Mouse (Mus musculus) intestine, postnatal 0 days (tissue): Measurements from ENCODE around the gene Qtrt1. TPM values are rescaled to one million over a fixed set of nuclear protein-coding genes. Genes with fewer than 3 reads are reported as not detected.
A peak's percentile ranks its signal among the peaks of the same experiment; 100 is the strongest.

ENCODE experiments used
- ATAC-seq: fragments of 200-750 bp; cut with Nextera tagmentation; 2 replicates; pipeline ENCODE4 v1.8.0; 2017; ENCODE audit warnings: mild to moderate bottlenecking, moderate TSS enrichment, moderate library complexity
- H3K27ac ChIP-seq: fragments of 300-500 bp; sonication (generic); 2 replicates; pipeline ENCODE4 v1.5.1; 2014; ENCODE audit warnings: mild to moderate bottlenecking, low read depth, low read length, moderate library complexity
- H3K27me3 ChIP-seq: fragments of 300-500 bp; sonication (generic); replicated peaks from 2 replicates; pipeline ENCODE4 v1.6.1; 2014; ENCODE audit warnings: low read length, mixed read lengths; ENCODE audit not compliant: control insufficient read depth, insufficient read depth
- H3K36me3 ChIP-seq: fragments of 300-500 bp; sonication (generic); 2 replicates; pipeline ENCODE4 v1.6.1; 2014; ENCODE audit warnings: mild to moderate bottlenecking, moderate library complexity; ENCODE audit not compliant: control insufficient read depth, insufficient read depth
- H3K4me1 ChIP-seq: fragments of 300-500 bp; sonication (generic); replicated peaks from 2 replicates; pipeline ENCODE4 v1.6.1; 2014; ENCODE audit warnings: antibody characterized with exemption, low read length, mixed read lengths; ENCODE audit not compliant: control insufficient read depth, insufficient read depth
- H3K4me2 ChIP-seq: fragments of 300-500 bp; sonication (generic); replicated peaks from 2 replicates; pipeline ENCODE4 v1.6.1; 2014; ENCODE audit warnings: low read depth, mild to moderate bottlenecking, moderate library complexity
- H3K4me3 ChIP-seq: fragments of 300-500 bp; sonication (generic); 2 replicates; pipeline ENCODE4 v1.5.1; 2014; ENCODE audit warnings: low read depth, low read length
- H3K9ac ChIP-seq: fragments of 300-500 bp; sonication (generic); 2 replicates; pipeline ENCODE4 v1.6.1; 2014; ENCODE audit warnings: mild to moderate bottlenecking, low read depth, low read length
- H3K9me3 ChIP-seq: fragments of 300-500 bp; sonication (generic); 2 replicates; pipeline ENCODE4 v1.6.1; 2016; ENCODE audit warnings: mixed run types; ENCODE audit not compliant: control insufficient read depth
- CTCF ChIP-seq: sonication (generic); IDR thresholded peaks from 2 replicates; pipeline ENCODE4 v1.5.1; 2016; ENCODE audit warnings: low read depth, mild to moderate bottlenecking, control low read depth, antibody characterized with exemption, moderate library complexity
- WGBS: fragments of 180-500 bp; shearing (Covaris S2); extraction: QIAGEN DNeasy Blood & Tissue Kit; methylation state at CpG from one replicate; pipeline ENCODE4 v1.1.7; 2014; 5-methylcytosine and 5-hydroxymethylcytosine counted together
- polyA plus RNA-seq: library from polyadenylated mRNA; unstranded; fragments of >200 nt; fragmentation: Nextera tagmentation; extraction: Ambion mirVana; gene quantifications from 2 replicates; pipeline ENCODE4 v1.2.1, GENCODE M21; 2015

Qtrt1 gene
- polyA plus RNA-seq, 1 experiment from 2014 or later, result 16.9 TPM

GRCm38 (mm10) chr9:21451391-21451790 lies 39.8 kb downstream of the Qtrt1 start:
- no peak for TF ChIP-seq CTCF
- no peaks in the 10 kb centered on the region for H3K36me3 ChIP-seq
- H3K9me3 ChIP-seq, result no peaks in the 10 kb centered on the region
- H3K27ac ChIP-seq, result peak overlapping the region; percentile 28
- H3K27me3 ChIP-seq, result no peaks in the 10 kb centered on the region
- ATAC-seq, result no peak
- peaks cover 2% of the 10 kb centered on the region; the same call in 1 of the 2 replicates for H3K4me1 ChIP-seq
- WGBS, result 68% methylated on average over 8 of the region's 8 CpGs
- no peak overlapping the region for H3K4me2 ChIP-seq
- H3K4me3 ChIP-seq, result no peak overlapping the region
- no peak overlapping the region for H3K9ac ChIP-seq

- no peak for TF ChIP-seq CTCF
- peak overlapping the region; percentile 28 for H3K27ac ChIP-seq
- no peaks in the 10 kb centered on the region for H3K36me3 ChIP-seq
- no peak overlapping the region for H3K9ac ChIP-seq
- H3K27me3 ChIP-seq, result no peaks in the 10 kb centered on the region
- peaks cover 2% of the 10 kb centered on the region; the same call in 1 of the 2 replicates for H3K4me1 ChIP-seq
- 36% methylated on average over 8 of the region's 8 CpGs for WGBS
- 0 out of 2 replicates have a peak overlapping the region, but pooled peaks have one; percentile 6 for H3K4me2 ChIP-seq
- no peak overlapping the region for H3K4me3 ChIP-seq
- no peaks in the 10 kb centered on the region for H3K9me3 ChIP-seq
- ATAC-seq, result no peak
Observed at GRCm38 (mm10) chr9:21451870-21452269, 40.2 kb downstream of the Qtrt1 start.

GRCm38 (mm10) chr9:21453003-21453402 lies 41.4 kb downstream of the Qtrt1 start:
- H3K9ac ChIP-seq, result no peak overlapping the region
- ATAC-seq, result no peak
- H3K36me3 ChIP-seq, result peaks cover under 1% of the 10 kb centered on the region; the same call in 1 of the 2 replicates
- H3K4me1 ChIP-seq, result peaks cover 2% of the 10 kb centered on the region; the same call in 1 of the 2 replicates
- H3K4me3 ChIP-seq, result no peak overlapping the region
- no peak for TF ChIP-seq CTCF
- H3K4me2 ChIP-seq, result no peak overlapping the region
- 84% methylated on average over 7 of the region's 7 CpGs for WGBS
- H3K27me3 ChIP-seq, result no peaks in the 10 kb centered on the region
- H3K9me3 ChIP-seq, result no peaks in the 10 kb centered on the region
- H3K27ac ChIP-seq, result no peak overlapping the region

- H3K4me2 ChIP-seq, result no peak overlapping the region
- 81% methylated on average over 2 of the region's 2 CpGs for WGBS
- peaks cover 5% of the 10 kb centered on the region for H3K36me3 ChIP-seq
- no peak for ATAC-seq
- no peak overlapping the region for H3K9ac ChIP-seq
- no peaks in the 10 kb centered on the region for H3K27me3 ChIP-seq
- peaks cover 2% of the 10 kb centered on the region; the same call in 1 of the 2 replicates for H3K4me1 ChIP-seq
- H3K4me3 ChIP-seq, result no peak overlapping the region
- TF ChIP-seq CTCF, result no peak
- H3K9me3 ChIP-seq, result no peaks in the 10 kb centered on the region
- H3K27ac ChIP-seq, result no peak overlapping the region
Observed at GRCm38 (mm10) chr9:21453459-21453858, 41.8 kb downstream of the Qtrt1 start.

- Histone ChIP-seq H3K4me1 (peaks cover 2% of the 10 kb centered on the region; the same call in 1 of the 2 replicates), H3K4me2 (no peak overlapping the region), H3K4me3 (no peak overlapping the region), H3K36me3 (peaks cover 9% of the 10 kb centered on the region), H3K9me3 (no peaks in the 10 kb centered on the region), H3K27me3 (no peaks in the 10 kb centered on the region), H3K9ac (no peak overlapping the region), H3K27ac (no peak overlapping the region)
- 77% methylated on average over 4 of the region's 4 CpGs for whole genome bisulfite sequencing
- ATAC-seq, result no peak
- no peak for TF ChIP-seq CTCF
Observed at GRCm38 (mm10) chr9:21454556-21454955, 42.9 kb downstream of the Qtrt1 start.

GRCm38 (mm10) chr9:21455103-21455770 lies 43.6 kb downstream of the Qtrt1 start:
- no peak overlapping the region for H3K4me2 ChIP-seq
- no peak for ATAC-seq
- peaks cover 9% of the 10 kb centered on the region for H3K36me3 ChIP-seq
- no peak for TF ChIP-seq CTCF
- WGBS, result 49% methylated on average over 4 of the region's 4 CpGs
- peaks cover 2% of the 10 kb centered on the region; the same call in 1 of the 2 replicates for H3K4me1 ChIP-seq
- no peaks in the 10 kb centered on the region for H3K9me3 ChIP-seq
- H3K4me3 ChIP-seq, result no peak overlapping the region
- H3K9ac ChIP-seq, result no peak overlapping the region
- no peaks in the 10 kb centered on the region for H3K27me3 ChIP-seq
- no peak overlapping the region for H3K27ac ChIP-seq
